Mouse (Mus musculus) kidney, postnatal 0 days (tissue): ENCODE results near the gene Elp6. TPM values are rescaled to one million over a fixed set of nuclear protein-coding genes. Genes with fewer than 3 reads are reported as not detected.
A peak's percentile ranks its signal among the peaks of the same experiment; 100 is the strongest.

Experiments
- ATAC-seq: fragments of 200-750 bp; cut with Nextera tagmentation; replicated peaks from 2 replicates; pipeline ENCODE4 v1.8.0; 2017; ENCODE audit warnings: low read depth, moderate number of reproducible peaks, moderate TSS enrichment, moderate library complexity; ENCODE audit not compliant: low FRiP score
- DNase-seq: peaks from one replicate; pipeline ENCODE4 v3.0.0-alpha.2; 2016; ENCODE audit warnings: low spot score
- H3K27ac ChIP-seq: fragments of 300-500 bp; sonication (generic); 2 replicates; pipeline ENCODE4 v1.5.1; 2014; ENCODE audit warnings: mild to moderate bottlenecking
- H3K27me3 ChIP-seq: fragments of 300-500 bp; sonication (generic); 2 replicates; pipeline ENCODE4 v1.6.1; 2014; ENCODE audit warnings: low read length, mixed read lengths; ENCODE audit not compliant: insufficient read depth
- H3K36me3 ChIP-seq: fragments of 300-500 bp; sonication (generic); 2 replicates; pipeline ENCODE4 v1.6.1; 2014; ENCODE audit warnings: low read length, mixed read lengths; ENCODE audit not compliant: insufficient read depth
- H3K4me1 ChIP-seq: fragments of 300-500 bp; sonication (generic); replicated peaks from 2 replicates; pipeline ENCODE4 v1.6.1; 2014; ENCODE audit warnings: antibody characterized with exemption, low read length, mixed read lengths; ENCODE audit not compliant: insufficient read depth
- H3K4me2 ChIP-seq: fragments of 300-500 bp; sonication (generic); 2 replicates; pipeline ENCODE4 v1.6.1; 2014; ENCODE audit warnings: mild to moderate bottlenecking, low read length, moderate library complexity, mixed read lengths
- H3K4me3 ChIP-seq: fragments of 300-500 bp; sonication (generic); replicated peaks from 2 replicates; pipeline ENCODE4 v1.5.1; 2014; ENCODE audit warnings: low read depth, low read length
- H3K9ac ChIP-seq: fragments of 300-500 bp; sonication (generic); 2 replicates; pipeline ENCODE4 v1.6.1; 2014; ENCODE audit warnings: low read depth, low read length
- H3K9me3 ChIP-seq: fragments of 300-500 bp; sonication (generic); replicated peaks from 2 replicates; pipeline ENCODE4 v1.6.1; 2016; ENCODE audit warnings: low read length, inconsistent platforms, mixed read lengths
- CTCF ChIP-seq: IDR thresholded peaks from 2 replicates; pipeline ENCODE4 v1.5.1; 2016; ENCODE audit warnings: antibody characterized with exemption, low read depth, mild to moderate bottlenecking, moderate library complexity
- whole genome bisulfite sequencing: fragments of 180-500 bp; shearing (Covaris S2); extraction: QIAGEN DNeasy Blood & Tissue Kit; methylation state at CpG from one replicate; pipeline ENCODE4 v1.1.7; 2014; 5-methylcytosine and 5-hydroxymethylcytosine counted together
- polyA plus RNA-seq: library from polyadenylated mRNA; unstranded; fragments of >200 nt; fragmentation: Nextera tagmentation; extraction: Ambion mirVana; gene quantifications from 2 replicates; pipeline ENCODE4 v1.2.1, GENCODE M21; 2015

Elp6 gene
- polyA plus RNA-seq, 1 experiment from 2014 or later = 15.7 TPM

GRCm38 (mm10) chr9:110345057-110345739 lies 40.2 kb downstream of the Elp6 start:
- no peak for TF ChIP-seq CTCF
- Histone ChIP-seq H3K36me3 (no peaks in the 10 kb centered on the region), H3K9ac (no peak overlapping the region), H3K4me1 (no peaks in the 10 kb centered on the region), H3K4me2 (no peak overlapping the region), H3K27me3 (no peaks in the 10 kb centered on the region), H3K27ac (no peak overlapping the region), H3K4me3 (no peak overlapping the region), H3K9me3 (no peaks in the 10 kb centered on the region)
- DNase-seq (no peak), ATAC-seq (no peak)
- WGBS = 35% methylated on average over 7 of the region's 7 CpGs

GRCm38 (mm10) chr9:110348899-110349298 lies 43.9 kb downstream of the Elp6 start:
- Histone ChIP-seq H3K4me2 (no peak overlapping the region), H3K4me3 (no peak overlapping the region), H3K36me3 (no peaks in the 10 kb centered on the region), H3K9me3 (no peaks in the 10 kb centered on the region), H3K27me3 (no peaks in the 10 kb centered on the region), H3K4me1 (no peaks in the 10 kb centered on the region), H3K27ac (no peak overlapping the region), H3K9ac (no peak overlapping the region)
- WGBS = 84% methylated on average over 4 of the region's 4 CpGs
- DNase-seq (no peak), ATAC-seq (no peak)
- no peak for TF ChIP-seq CTCF

- TF ChIP-seq CTCF = no peak
- Histone ChIP-seq H3K27me3 (no peaks in the 10 kb centered on the region), H3K4me1 (no peaks in the 10 kb centered on the region), H3K4me3 (no peak overlapping the region), H3K9ac (no peak overlapping the region), H3K9me3 (no peaks in the 10 kb centered on the region), H3K36me3 (no peaks in the 10 kb centered on the region), H3K4me2 (no peak overlapping the region), H3K27ac (no peak overlapping the region)
- ATAC-seq (no peak), DNase-seq (no peak)
- WGBS = 89% methylated on average over 5 of the region's 5 CpGs
Measured at GRCm38 (mm10) chr9:110350188-110350587, 45.2 kb downstream of the Elp6 start.

- TF ChIP-seq CTCF = no peak
- WGBS = 80% methylated on average over 5 of the region's 5 CpGs
- Histone ChIP-seq H3K27ac (no peak overlapping the region), H3K36me3 (no peaks in the 10 kb centered on the region), H3K9ac (no peak overlapping the region), H3K4me1 (no peaks in the 10 kb centered on the region), H3K4me3 (no peak overlapping the region), H3K4me2 (no peak overlapping the region), H3K27me3 (no peaks in the 10 kb centered on the region), H3K9me3 (no peaks in the 10 kb centered on the region)
- ATAC-seq (peak; percentile 66; the same call in 1 of the 2 replicates), DNase-seq (no peak)
Measured at GRCm38 (mm10) chr9:110350612-110351011, 45.6 kb downstream of the Elp6 start.

- Histone ChIP-seq H3K27ac (no peak overlapping the region), H3K9me3 (no peaks in the 10 kb centered on the region), H3K27me3 (no peaks in the 10 kb centered on the region), H3K36me3 (0 out of 2 replicates have a peak, but pooled peaks cover 3% of the 10 kb centered on the region), H3K4me2 (no peak overlapping the region), H3K4me3 (no peak overlapping the region), H3K4me1 (no peaks in the 10 kb centered on the region), H3K9ac (no peak overlapping the region)
- ATAC-seq (no peak), DNase-seq (no peak)
- 88% methylated on average over 2 of the region's 2 CpGs for WGBS
- no peak for TF ChIP-seq CTCF
Measured at GRCm38 (mm10) chr9:110351350-110351749, 46.4 kb downstream of the Elp6 start.

- Histone ChIP-seq H3K9me3 (no peaks in the 10 kb centered on the region), H3K27ac (no peak overlapping the region), H3K4me1 (no peaks in the 10 kb centered on the region), H3K4me2 (no peak overlapping the region), H3K9ac (no peak overlapping the region), H3K27me3 (no peaks in the 10 kb centered on the region), H3K36me3 (0 out of 2 replicates have a peak, but pooled peaks cover 4% of the 10 kb centered on the region), H3K4me3 (no peak overlapping the region)
- no peak for TF ChIP-seq CTCF
- 91% methylated on average over 8 of the region's 8 CpGs for WGBS
- DNase-seq (no peak), ATAC-seq (no peak)
Measured at GRCm38 (mm10) chr9:110351932-110352632, 47.1 kb downstream of the Elp6 start.
